Mouse (Mus musculus) layer of hippocampus, adult 11-12 months (tissue): ENCODE measurements around the gene Polrmt.
"Not testable (repeated sequence)": the region's sequence is repeated elsewhere in the genome, so short reads cannot be mapped to it uniquely, and the experiment has no call there.

Source experiments
- DNase-seq: peaks from one replicate; pipeline ENCODE4 v3.0.0; 2022; ENCODE audit warnings: low spot score

Gene Polrmt

GRCm38 (mm10) chr10:79774486-79775279 lies 28.3 kb upstream of the Polrmt start:
- no peak for DNase-seq

- DNase-seq: no peak
These were observed 26.8 kb upstream of the Polrmt start for GRCm38 (mm10) chr10:79773208-79773607.

- no peak for DNase-seq
These were observed 25.9 kb upstream of the Polrmt start for GRCm38 (mm10) chr10:79772320-79772719.

GRCm38 (mm10) chr10:79769329-79769728 lies 22.9 kb upstream of the Polrmt start:
- no peak for DNase-seq

- peak; percentile 87 for DNase-seq
These were observed 22.0 kb upstream of the Polrmt start for GRCm38 (mm10) chr10:79768400-79768799.

- DNase-seq: peak; percentile 96
These were observed 21.2 kb upstream of the Polrmt start for GRCm38 (mm10) chr10:79767372-79768244.

- peak; percentile 99 for DNase-seq
These were observed 20.3 kb upstream of the Polrmt start, which contains the start of gene Rnf126 for GRCm38 (mm10) chr10:79766508-79767325. TSS of gene Rnf126 (minus strand) at chr10:79766952.

- DNase-seq: no peak
These were observed 19.7 kb upstream of the Polrmt start for GRCm38 (mm10) chr10:79766001-79766507.

GRCm38 (mm10) chr10:79765228-79765745 lies 18.9 kb upstream of the Polrmt start:
- DNase-seq: no peak

GRCm38 (mm10) chr10:79764234-79764633 lies 17.9 kb upstream of the Polrmt start:
- DNase-seq: no peak

- DNase-seq: no peak
These were observed 16.5 kb upstream of the Polrmt start for GRCm38 (mm10) chr10:79762875-79763274.

GRCm38 (mm10) chr10:79760603-79761143 lies 14.3 kb upstream of the Polrmt start:
- no peak for DNase-seq

- not testable (repeated sequence) for DNase-seq
These were observed 13.3 kb upstream of the Polrmt start for GRCm38 (mm10) chr10:79759675-79760074.

GRCm38 (mm10) chr10:79756660-79757059 lies 10.3 kb upstream of the Polrmt start:
- no peak for DNase-seq

- no peak for DNase-seq
These were observed 9.5 kb upstream of the Polrmt start for GRCm38 (mm10) chr10:79755854-79756253.

- peak; percentile 78 for DNase-seq
These were observed 8.6 kb upstream of the Polrmt start, which contains the start of gene Fgf22 for GRCm38 (mm10) chr10:79754856-79755516. TSS of gene Fgf22 (plus strand) at chr10:79755076.

- DNase-seq: no peak
These were observed 2.1 kb upstream of the Polrmt start for GRCm38 (mm10) chr10:79748496-79748895.

- no peak for DNase-seq
These were observed 382 bp upstream of the Polrmt start for GRCm38 (mm10) chr10:79746774-79747151.

GRCm38 (mm10) chr10:79745411-79745810 lies 970 bp downstream of the Polrmt start:
- no peak for DNase-seq

- no peak for DNase-seq
These were observed 2.6 kb downstream of the Polrmt start for GRCm38 (mm10) chr10:79743650-79744365.
